Mouse (Mus musculus): Measurements from ENCODE around the gene Bicc1. TPM values are rescaled to one million over a fixed set of nuclear protein-coding genes. Genes with fewer than 3 reads are reported as not detected.

The Bicc1 gene
- polyA plus RNA-seq, 2 experiments, result 1.7 to 1.8 TPM

- 68% methylated on average over 6 of the region's 6 CpGs for WGBS (ENCODE audit: insufficient replicate concordance)
- Histone ChIP-seq H3K4me3 (ENCODE audit: insufficient read depth in 1 of 2, low read depth in 2 of 2, low read length in 2 of 2) (no peak overlapping the region), H3K27ac (no peak overlapping the region), H3K36me3 (replicated peaks; ENCODE audit: control insufficient read depth, insufficient read depth, low read depth) (no peaks in the 10 kb centered on the region), H3K9ac (replicated peaks) (no peak overlapping the region), H3K9me3 (ENCODE audit: control insufficient read depth, low read length) (0 out of 2 replicates have a peak, but pooled peaks cover 2% of the 10 kb centered on the region), H3K27me3 (ENCODE audit: control insufficient read depth, insufficient read depth, low read length) (no peaks in the 10 kb centered on the region), H3K4me2 (ENCODE audit: low read depth) (no peak overlapping the region), H3K4me1 (replicated peaks; ENCODE audit: control insufficient read depth in 2 of 2, insufficient read depth in 2 of 2, low read length in 1 of 2) (no peaks in the 10 kb centered on the region)
- no peak for DNase-seq (ENCODE audit: low read depth in 3 of 3, low spot score in 3 of 3)
- TF ChIP-seq EP300 (IDR thresholded peaks at IDR 0.05; ENCODE audit: low read depth), result no peak
- peak; percentile 58 for TF ChIP-seq CTCF (IDR thresholded peaks at IDR 0.05; ENCODE audit: low read depth)
- ATAC-seq (ENCODE audit: insufficient read depth), result no peak
These were observed 242.8 kb downstream of the Bicc1 start for GRCm38 (mm10) chr10:70916697-70917096.

GRCm38 (mm10) chr10:70915096-70915495 lies 244.4 kb downstream of the Bicc1 start:
- Histone ChIP-seq H3K4me3 (ENCODE audit: insufficient read depth in 1 of 2, low read depth in 2 of 2, low read length in 2 of 2) (no peak overlapping the region), H3K9ac (replicated peaks) (no peak overlapping the region), H3K4me2 (ENCODE audit: low read depth) (no peak overlapping the region), H3K9me3 (ENCODE audit: control insufficient read depth, low read length) (0 out of 2 replicates have a peak, but pooled peaks cover 2% of the 10 kb centered on the region), H3K27ac (no peak overlapping the region), H3K4me1 (replicated peaks; ENCODE audit: control insufficient read depth in 2 of 2, insufficient read depth in 2 of 2, low read length in 1 of 2) (no peaks in the 10 kb centered on the region), H3K27me3 (ENCODE audit: control insufficient read depth, insufficient read depth, low read length) (no peaks in the 10 kb centered on the region), H3K36me3 (replicated peaks; ENCODE audit: control insufficient read depth, insufficient read depth, low read depth) (no peaks in the 10 kb centered on the region)
- DNase-seq (ENCODE audit: low read depth in 3 of 3, low spot score in 3 of 3), result no peak
- WGBS (ENCODE audit: insufficient replicate concordance), result 73% methylated on average over 6 of the region's 6 CpGs
- no peak for ATAC-seq (ENCODE audit: insufficient read depth)
- TF ChIP-seq EP300 (IDR thresholded peaks at IDR 0.05; ENCODE audit: low read depth) (no peak), CTCF (IDR thresholded peaks at IDR 0.05; ENCODE audit: low read depth) (no peak)

GRCm38 (mm10) chr10:70903936-70904335 lies 255.6 kb downstream of the Bicc1 start:
- DNase-seq (ENCODE audit: low read depth in 3 of 3, low spot score in 3 of 3), result no peak

GRCm38 (mm10) chr10:70902751-70903485 lies 256.6 kb downstream of the Bicc1 start:
- WGBS (ENCODE audit: insufficient replicate concordance), result 47% methylated on average over 5 of the region's 5 CpGs

More at GRCm38 (mm10) chr10:70903936-70904335, 255.6 kb downstream of the Bicc1 start:
- H3K27ac ChIP-seq, result no peak overlapping the region
- ATAC-seq (ENCODE audit: insufficient read depth), result no peak
- H3K4me3 ChIP-seq (ENCODE audit: insufficient read depth in 1 of 2, low read depth in 2 of 2, low read length in 2 of 2), result no peak overlapping the region
- H3K9me3 ChIP-seq (ENCODE audit: control insufficient read depth, low read length), result no peaks in the 10 kb centered on the region
- no peaks in the 10 kb centered on the region for H3K27me3 ChIP-seq (ENCODE audit: control insufficient read depth, insufficient read depth, low read length)
- H3K9ac ChIP-seq (replicated peaks), result no peak overlapping the region
- H3K4me2 ChIP-seq (ENCODE audit: low read depth), result no peak overlapping the region
- H3K4me1 ChIP-seq (replicated peaks; ENCODE audit: control insufficient read depth in 2 of 2, insufficient read depth in 2 of 2, low read length in 1 of 2), result no peaks in the 10 kb centered on the region
- WGBS (ENCODE audit: insufficient replicate concordance), result 49% methylated on average over 7 of the region's 7 CpGs
- H3K36me3 ChIP-seq (replicated peaks; ENCODE audit: control insufficient read depth, insufficient read depth, low read depth), result no peaks in the 10 kb centered on the region
- TF ChIP-seq CTCF (IDR thresholded peaks at IDR 0.05; ENCODE audit: low read depth) (no peak), EP300 (IDR thresholded peaks at IDR 0.05; ENCODE audit: low read depth) (no peak)

GRCm38 (mm10) chr10:70901193-70901875 lies 258.2 kb downstream of the Bicc1 start:
- Histone ChIP-seq H3K4me2 (ENCODE audit: low read depth) (no peak overlapping the region), H3K27me3 (ENCODE audit: control insufficient read depth, insufficient read depth, low read length) (no peaks in the 10 kb centered on the region), H3K9ac (replicated peaks) (no peak overlapping the region), H3K4me3 (ENCODE audit: insufficient read depth in 1 of 2, low read depth in 2 of 2, low read length in 2 of 2) (no peak overlapping the region), H3K9me3 (ENCODE audit: control insufficient read depth, low read length) (no peaks in the 10 kb centered on the region), H3K36me3 (replicated peaks; ENCODE audit: control insufficient read depth, insufficient read depth, low read depth) (no peaks in the 10 kb centered on the region), H3K27ac (no peak overlapping the region), H3K4me1 (replicated peaks; ENCODE audit: control insufficient read depth in 2 of 2, insufficient read depth in 2 of 2, low read length in 1 of 2) (no peaks in the 10 kb centered on the region)
- ATAC-seq (ENCODE audit: insufficient read depth), result no peak
- no peak for DNase-seq (ENCODE audit: low read depth in 3 of 3, low spot score in 3 of 3)
- WGBS (ENCODE audit: insufficient replicate concordance), result 68% methylated on average over 11 of the region's 11 CpGs
- TF ChIP-seq EP300 (IDR thresholded peaks at IDR 0.05; ENCODE audit: low read depth) (no peak), CTCF (IDR thresholded peaks at IDR 0.05; ENCODE audit: low read depth) (no peak)

More at GRCm38 (mm10) chr10:70902751-70903485, 256.6 kb downstream of the Bicc1 start:
- TF ChIP-seq EP300 (IDR thresholded peaks at IDR 0.05; ENCODE audit: low read depth) (no peak), CTCF (IDR thresholded peaks at IDR 0.05; ENCODE audit: low read depth) (no peak)
- ATAC-seq (ENCODE audit: insufficient read depth), result no peak
- H3K27me3 ChIP-seq (ENCODE audit: control insufficient read depth, insufficient read depth, low read length), result no peaks in the 10 kb centered on the region
- H3K9ac ChIP-seq (replicated peaks), result no peak overlapping the region
- DNase-seq (ENCODE audit: low read depth in 3 of 3, low spot score in 3 of 3), result no peak
- no peak overlapping the region for H3K27ac ChIP-seq
- no peak overlapping the region for H3K4me2 ChIP-seq (ENCODE audit: low read depth)
- H3K4me1 ChIP-seq (replicated peaks; ENCODE audit: control insufficient read depth in 2 of 2, insufficient read depth in 2 of 2, low read length in 1 of 2), result no peaks in the 10 kb centered on the region
- H3K36me3 ChIP-seq (replicated peaks; ENCODE audit: control insufficient read depth, insufficient read depth, low read depth), result no peaks in the 10 kb centered on the region
- H3K4me3 ChIP-seq (ENCODE audit: insufficient read depth in 1 of 2, low read depth in 2 of 2, low read length in 2 of 2), result no peak overlapping the region
- H3K9me3 ChIP-seq (ENCODE audit: control insufficient read depth, low read length), result no peaks in the 10 kb centered on the region
